Mouse (Mus musculus) retina, adult 2 months (tissue): ENCODE results near the gene Zdhhc22.

Source experiments
- DNase-seq: peaks from one replicate; pipeline ENCODE4 v3.0.0-alpha.2; 2012; ENCODE audit warnings: low read depth, low spot score

The Zdhhc22 gene

GRCm38 (mm10) chr12:86938571-86938970 is 51.7 kb downstream of the Zdhhc22 start:
- DNase-seq = no peak

GRCm38 (mm10) chr12:86936587-86937343 is 53.5 kb downstream of the Zdhhc22 start:
- DNase-seq = no peak

GRCm38 (mm10) chr12:86935692-86936282 is 54.4 kb downstream of the Zdhhc22 start:
- DNase-seq = no peak

- DNase-seq = no peak
These were observed 55.5 kb downstream of the Zdhhc22 start for GRCm38 (mm10) chr12:86934748-86935147.

GRCm38 (mm10) chr12:86932575-86932952 is 57.7 kb downstream of the Zdhhc22 start:
- no peak for DNase-seq

GRCm38 (mm10) chr12:86931919-86932574 is 58.2 kb downstream of the Zdhhc22 start:
- DNase-seq = no peak

- DNase-seq = no peak
These were observed 59.1 kb downstream of the Zdhhc22 start for GRCm38 (mm10) chr12:86930934-86931729.
